Mouse (Mus musculus) midbrain, embryonic 11.5 days (tissue): ENCODE measurements at regions not wholly inside any gene's neighbourhood (a gene's known extent, or its start where the extent isn't known, plus 50 kb on each side); places are given as distances from the start of the nearest gene placed in this dataset.

ENCODE experiments used
- ATAC-seq: fragments of 200-750 bp; cut with Nextera tagmentation; 2 replicates; pipeline ENCODE4 v1.8.0; 2017; ENCODE audit warnings: moderate TSS enrichment, moderate library complexity; ENCODE audit not compliant: low FRiP score
- DNase-seq: peaks from one replicate; pipeline ENCODE4 v3.0.0; 2015; ENCODE audit warnings: low spot score; ENCODE audit errors: missing footprints
- H3K27ac ChIP-seq: fragments of 300-500 bp; sonication (generic); 2 replicates; pipeline ENCODE4 v1.5.1; 2014; ENCODE audit warnings: low read depth, low read length
- H3K27me3 ChIP-seq: fragments of 300-500 bp; sonication (generic); 2 replicates; pipeline ENCODE4 v1.6.1; 2014; ENCODE audit warnings: mild to moderate bottlenecking, low read length, moderate library complexity, mixed read lengths; ENCODE audit not compliant: control insufficient read depth, insufficient read depth
- H3K36me3 ChIP-seq: fragments of 300-500 bp; sonication (generic); 2 replicates; pipeline ENCODE4 v1.6.1; 2014; ENCODE audit warnings: mild to moderate bottlenecking, low read length, moderate library complexity, mixed read lengths; ENCODE audit not compliant: control insufficient read depth, insufficient read depth
- H3K4me1 ChIP-seq: fragments of 300-500 bp; sonication (generic); 2 replicates; pipeline ENCODE4 v1.6.1; 2014; ENCODE audit warnings: low read length; ENCODE audit not compliant: control insufficient read depth, insufficient read depth
- H3K4me2 ChIP-seq: fragments of 300-500 bp; sonication (generic); 2 replicates; pipeline ENCODE4 v1.6.1; 2014; ENCODE audit warnings: mild to moderate bottlenecking, moderate library complexity
- H3K4me3 ChIP-seq: fragments of 300-500 bp; sonication (generic); 2 replicates; pipeline ENCODE4 v1.5.1; 2014; ENCODE audit warnings: low read depth, low read length
- H3K9ac ChIP-seq: fragments of 300-500 bp; sonication (generic); 2 replicates; pipeline ENCODE4 v1.6.1; 2014; ENCODE audit warnings: low read length
- H3K9me3 ChIP-seq: fragments of 300-500 bp; sonication (generic); 2 replicates; pipeline ENCODE4 v1.6.1; 2016; ENCODE audit warnings: low read length; ENCODE audit not compliant: control insufficient read depth
- WGBS: fragments of 180-500 bp; shearing (Covaris S2); extraction: QIAGEN DNeasy Blood & Tissue Kit; methylation state at CpG from one replicate; pipeline ENCODE4 v1.1.7; 2014; 5-methylcytosine and 5-hydroxymethylcytosine counted together

DNA sequence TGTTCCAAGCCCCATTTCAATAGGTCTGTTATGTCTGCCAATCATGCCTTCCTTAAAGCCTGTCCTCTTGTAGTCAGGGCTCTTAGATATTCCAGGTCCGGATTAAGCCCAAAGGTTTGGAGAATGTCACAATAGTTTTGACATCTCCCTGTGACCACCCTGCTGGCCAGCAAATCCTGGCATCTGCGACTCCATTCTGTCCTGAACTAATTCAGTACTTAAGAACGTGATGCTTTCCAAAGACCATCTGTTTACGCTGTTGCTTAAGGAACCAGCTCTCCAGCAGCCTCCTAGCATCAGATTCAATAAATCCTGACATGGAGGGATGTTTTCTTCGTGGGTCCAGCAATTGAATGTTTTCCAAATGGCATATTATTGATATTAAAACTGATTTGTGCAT, 132.7 kb upstream of the Ctbp2 start:
- Histone ChIP-seq H3K9me3 (no peaks in the 10 kb centered on the region), H3K4me3 (no peak overlapping the region), H3K36me3 (no peaks in the 10 kb centered on the region), H3K27ac (no peak overlapping the region), H3K4me2 (no peak overlapping the region), H3K27me3 (no peaks in the 10 kb centered on the region), H3K4me1 (0 out of 2 replicates have a peak, but pooled peaks cover 2% of the 10 kb centered on the region), H3K9ac (no peak overlapping the region)
- WGBS: 51% methylated on average over 5 of the region's 5 CpGs
- ATAC-seq: no peak
- no peak for DNase-seq

DNA sequence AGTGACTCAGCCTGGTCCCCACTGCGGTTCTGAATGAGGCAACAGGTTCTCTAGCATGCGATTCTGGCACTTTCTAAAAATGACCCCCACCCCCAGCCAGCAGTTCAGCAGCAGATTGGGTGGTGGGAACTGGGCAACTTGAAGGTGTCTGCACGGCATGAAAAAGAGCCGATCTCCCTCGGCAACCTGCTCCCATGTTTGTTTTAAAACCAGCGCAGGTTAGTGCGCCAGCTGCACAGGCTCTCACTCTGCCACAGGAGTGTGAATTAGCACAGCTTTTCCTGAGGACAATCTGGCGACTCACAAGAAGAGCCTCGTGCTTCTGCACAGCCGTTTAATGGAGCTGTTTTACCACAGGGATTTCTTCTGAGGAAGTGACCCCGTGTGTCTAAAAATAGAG, 120.4 kb upstream of the Ctbp2 start:
- H3K36me3 ChIP-seq: no peaks in the 10 kb centered on the region
- H3K4me2 ChIP-seq: no peak overlapping the region
- H3K27me3 ChIP-seq: no peaks in the 10 kb centered on the region
- no peak overlapping the region for H3K4me3 ChIP-seq
- no peaks in the 10 kb centered on the region for H3K9me3 ChIP-seq
- H3K4me1 ChIP-seq: no peaks in the 10 kb centered on the region
- DNase-seq (no peak), ATAC-seq (no peak)
- no peak overlapping the region for H3K9ac ChIP-seq
- WGBS: 69% methylated on average over 11 of the region's 11 CpGs
- H3K27ac ChIP-seq: no peak overlapping the region

DNA sequence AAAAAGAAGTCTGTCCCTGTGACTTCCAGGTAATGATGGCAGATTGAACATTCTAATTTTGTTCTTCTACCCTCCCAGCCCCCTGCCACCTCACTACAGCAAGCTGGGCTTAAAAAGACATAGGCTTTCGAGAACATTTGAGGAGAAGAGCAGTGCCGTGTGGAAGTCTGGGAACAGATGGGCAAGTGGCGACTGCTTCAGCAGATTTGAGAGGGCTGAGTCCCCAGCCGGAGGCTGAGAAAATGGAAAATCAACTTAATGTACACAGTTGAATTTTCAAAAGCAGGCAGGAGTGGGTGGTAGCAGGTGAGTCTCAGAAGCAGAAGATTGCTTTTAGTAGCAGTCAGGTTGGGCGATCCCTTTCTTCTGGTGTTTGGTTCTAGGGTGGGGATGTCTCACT, 110.2 kb upstream of the Ctbp2 start:
- Histone ChIP-seq H3K4me3 (no peak overlapping the region), H3K27me3 (no peaks in the 10 kb centered on the region), H3K4me1 (no peaks in the 10 kb centered on the region), H3K9me3 (no peaks in the 10 kb centered on the region), H3K9ac (no peak overlapping the region), H3K4me2 (no peak overlapping the region), H3K36me3 (no peaks in the 10 kb centered on the region), H3K27ac (no peak overlapping the region)
- 88% methylated on average over 5 of the region's 5 CpGs for WGBS
- DNase-seq (no peak), ATAC-seq (no peak)

DNA sequence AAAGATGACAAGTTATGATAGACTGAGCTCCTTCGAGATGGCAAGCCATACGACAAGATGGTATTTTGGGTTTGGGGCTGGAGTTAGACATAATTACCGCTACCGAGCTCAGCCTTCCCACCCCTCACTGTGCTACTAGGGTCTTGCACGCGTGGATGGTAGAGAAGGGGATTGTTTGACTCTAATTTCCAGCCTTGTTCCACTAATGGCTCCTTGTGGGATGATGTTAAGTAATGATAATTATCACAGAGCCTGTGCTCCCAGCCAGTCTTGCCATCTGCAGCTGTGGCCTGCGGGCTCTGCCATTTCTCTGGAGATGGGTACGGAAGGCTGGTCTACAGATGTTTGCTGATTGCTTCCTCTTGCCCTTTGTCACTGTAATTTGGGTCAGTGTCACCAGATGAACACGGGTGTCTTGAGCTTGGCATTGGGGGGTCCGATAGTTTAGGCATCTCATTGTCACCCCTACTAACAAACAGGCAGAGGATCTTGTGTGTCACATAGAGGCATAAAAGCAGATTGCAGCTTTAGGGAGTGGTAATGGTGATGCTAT, 108.8 kb upstream of the Ctbp2 start:
- DNase-seq (no peak), ATAC-seq (no peak)
- no peak overlapping the region for H3K4me3 ChIP-seq
- 84% methylated on average over 10 of the region's 10 CpGs for WGBS
- no peak overlapping the region for H3K9ac ChIP-seq
- no peaks in the 10 kb centered on the region for H3K36me3 ChIP-seq
- no peak overlapping the region for H3K27ac ChIP-seq
- H3K4me2 ChIP-seq: no peak overlapping the region
- H3K27me3 ChIP-seq: no peaks in the 10 kb centered on the region
- H3K4me1 ChIP-seq: no peaks in the 10 kb centered on the region
- no peaks in the 10 kb centered on the region for H3K9me3 ChIP-seq

DNA sequence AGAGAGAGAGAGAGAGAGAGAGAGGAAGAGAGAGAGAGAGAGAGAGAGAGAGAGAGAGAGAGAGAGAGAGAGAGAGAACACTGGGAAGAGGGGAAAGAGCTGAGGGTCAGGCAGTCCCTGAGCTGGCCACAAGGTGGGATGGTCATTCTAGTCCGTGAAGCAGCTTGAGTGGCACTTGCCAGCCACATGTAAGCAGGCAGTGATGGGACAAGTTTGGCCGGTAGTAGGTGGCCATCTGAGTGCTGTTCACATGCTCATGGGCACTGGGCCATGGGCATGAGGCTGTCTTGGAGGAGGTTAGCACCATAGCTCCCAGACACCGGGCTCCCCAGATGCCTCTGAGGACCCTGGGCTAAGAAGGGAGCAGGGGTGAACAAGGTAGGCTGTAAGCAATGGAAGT, 106.7 kb upstream of the Ctbp2 start:
- Histone ChIP-seq H3K9me3 (no peaks in the 10 kb centered on the region), H3K4me2 (no peak overlapping the region), H3K4me3 (no peak overlapping the region), H3K9ac (no peak overlapping the region), H3K36me3 (no peaks in the 10 kb centered on the region), H3K4me1 (no peaks in the 10 kb centered on the region), H3K27me3 (no peaks in the 10 kb centered on the region), H3K27ac (no peak overlapping the region)
- no peak for ATAC-seq
- WGBS: 76% methylated on average over 3 of the region's 3 CpGs
- no peak for DNase-seq

DNA sequence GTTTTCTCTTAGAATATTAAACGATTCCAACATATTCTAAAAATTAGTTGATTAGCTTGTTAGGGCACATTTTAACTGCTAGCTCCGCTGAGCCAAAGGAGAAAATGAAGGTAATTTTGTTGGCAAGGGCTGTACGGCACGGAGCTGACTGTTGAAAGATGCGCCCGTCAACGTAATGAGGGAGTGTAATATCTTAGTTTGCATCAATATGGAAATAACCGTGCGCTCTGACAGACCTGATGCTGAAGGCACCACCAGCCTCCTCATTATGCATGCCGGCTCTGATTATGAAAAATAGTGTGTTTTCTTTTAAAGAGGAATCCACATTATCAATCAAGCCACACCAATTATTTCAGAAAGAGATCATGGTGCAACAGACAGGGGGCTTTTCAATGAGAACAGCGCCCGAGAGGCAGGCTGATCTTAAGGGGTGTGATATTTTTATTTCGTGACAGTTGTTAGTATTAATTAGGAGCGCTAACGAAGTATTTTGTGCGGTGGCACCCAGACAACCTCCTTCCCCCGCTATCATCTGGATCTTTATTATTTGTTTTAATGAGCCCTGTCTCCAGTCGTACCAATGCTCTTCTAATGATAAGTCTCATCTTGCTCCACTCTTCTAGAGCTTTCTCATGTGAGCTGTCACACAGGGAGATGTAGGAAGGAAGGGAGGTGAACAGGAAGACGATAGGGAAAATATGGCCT, 99.9 kb upstream of the Ctbp2 start:
- H3K27ac ChIP-seq: no peak overlapping the region
- no peak overlapping the region for H3K4me3 ChIP-seq
- H3K9me3 ChIP-seq: no peaks in the 10 kb centered on the region
- DNase-seq: no peak
- no peak for ATAC-seq
- H3K36me3 ChIP-seq: no peaks in the 10 kb centered on the region
- 90% methylated on average over 19 of the region's 19 CpGs for WGBS
- no peak overlapping the region for H3K9ac ChIP-seq
- no peaks in the 10 kb centered on the region for H3K27me3 ChIP-seq
- H3K4me2 ChIP-seq: no peak overlapping the region
- H3K4me1 ChIP-seq: no peaks in the 10 kb centered on the region

DNA sequence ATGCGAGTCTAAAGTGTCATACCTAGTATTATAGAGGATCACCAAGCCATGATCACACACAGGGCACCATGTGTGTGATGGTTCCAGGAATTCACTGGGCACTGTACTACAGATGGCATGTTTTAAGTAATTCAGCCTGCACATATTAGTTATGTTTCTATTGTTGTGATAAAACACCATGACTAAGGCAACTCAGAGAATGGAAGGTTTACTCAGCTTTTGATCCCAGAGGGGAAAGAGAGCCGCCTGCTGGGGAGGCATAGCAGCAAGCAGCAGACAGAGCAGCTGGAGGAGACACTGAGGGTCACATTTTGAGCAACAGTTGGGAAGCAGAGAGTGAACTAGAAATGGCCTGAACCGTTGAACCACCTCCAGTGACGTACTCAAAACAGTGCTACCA, 88.2 kb upstream of the Ctbp2 start:
- WGBS: 63% methylated on average over 4 of the region's 4 CpGs
- no peak for ATAC-seq

DNA sequence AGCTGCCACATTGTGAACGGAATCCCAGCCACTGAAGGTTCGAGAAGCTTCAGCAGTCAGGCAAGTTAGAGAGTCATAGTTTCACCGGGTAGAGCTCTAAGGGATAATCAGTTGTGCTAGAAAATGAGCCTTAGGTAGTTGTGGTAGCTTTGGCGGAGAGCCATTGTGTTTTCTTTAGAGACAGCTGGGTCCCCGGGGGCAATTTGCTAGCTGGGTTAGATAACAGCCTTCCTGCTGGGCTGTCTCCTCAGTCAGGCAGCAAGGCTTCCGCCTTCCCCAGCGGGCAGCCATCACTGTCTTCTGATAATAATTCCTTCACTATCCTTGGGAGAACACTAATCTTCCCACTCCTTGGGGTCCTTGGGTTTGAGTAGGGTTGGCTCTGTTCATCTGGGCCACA, 81.5 kb upstream of the Ctbp2 start:
- Histone ChIP-seq H3K4me3 (no peak overlapping the region), H3K4me1 (peaks cover 2% of the 10 kb centered on the region; the same call in 1 of the 2 replicates), H3K27me3 (no peaks in the 10 kb centered on the region), H3K9me3 (no peaks in the 10 kb centered on the region), H3K9ac (no peak overlapping the region), H3K36me3 (no peaks in the 10 kb centered on the region), H3K4me2 (no peak overlapping the region), H3K27ac (no peak overlapping the region)
- DNase-seq: peak; percentile 82
- no peak for ATAC-seq
- 13% methylated on average over 7 of the region's 7 CpGs for WGBS

More for the DNA sequence above, 88.2 kb upstream of the Ctbp2 start:
- no peak overlapping the region for H3K4me3 ChIP-seq
- H3K4me1 ChIP-seq: no peaks in the 10 kb centered on the region
- no peaks in the 10 kb centered on the region for H3K36me3 ChIP-seq
- H3K27ac ChIP-seq: no peak overlapping the region
- H3K9me3 ChIP-seq: no peaks in the 10 kb centered on the region
- no peak overlapping the region for H3K9ac ChIP-seq
- H3K4me2 ChIP-seq: no peak overlapping the region
- peak; percentile 56 for DNase-seq
- no peaks in the 10 kb centered on the region for H3K27me3 ChIP-seq

DNA sequence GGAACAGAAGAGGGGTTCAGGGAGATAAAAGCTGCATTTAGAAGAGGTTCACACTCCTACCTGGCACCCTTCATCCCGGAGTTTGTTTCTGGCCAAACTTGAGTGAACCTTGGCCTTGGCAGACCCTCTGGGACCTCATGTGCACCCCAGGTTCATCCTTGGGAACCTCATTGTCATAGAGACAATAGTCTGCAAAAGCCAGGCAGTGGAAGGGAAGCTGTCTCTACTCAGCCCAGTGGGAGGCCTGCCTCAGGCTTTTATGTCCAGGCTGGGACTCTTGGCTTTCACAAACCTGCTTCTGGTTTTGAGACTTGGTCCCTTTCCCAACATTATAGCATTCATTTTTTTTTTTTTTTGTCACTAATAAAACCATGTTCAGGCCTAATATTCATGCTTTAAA, 80.3 kb upstream of the Ctbp2 start:
- DNase-seq: peak; percentile 82
- 35% methylated on average over 1 of the region's 1 CpGs for WGBS
- peaks cover 2% of the 10 kb centered on the region; the same call in 1 of the 2 replicates for H3K4me1 ChIP-seq
- no peaks in the 10 kb centered on the region for H3K27me3 ChIP-seq
- no peak for ATAC-seq
- H3K9ac ChIP-seq: no peak overlapping the region
- no peak overlapping the region for H3K4me3 ChIP-seq
- H3K36me3 ChIP-seq: no peaks in the 10 kb centered on the region
- H3K9me3 ChIP-seq: no peaks in the 10 kb centered on the region
- H3K4me2 ChIP-seq: no peak overlapping the region
- no peak overlapping the region for H3K27ac ChIP-seq
